19 mouse cellular contexts compared by ENCODE assay signal in the genomic region with DNA sequence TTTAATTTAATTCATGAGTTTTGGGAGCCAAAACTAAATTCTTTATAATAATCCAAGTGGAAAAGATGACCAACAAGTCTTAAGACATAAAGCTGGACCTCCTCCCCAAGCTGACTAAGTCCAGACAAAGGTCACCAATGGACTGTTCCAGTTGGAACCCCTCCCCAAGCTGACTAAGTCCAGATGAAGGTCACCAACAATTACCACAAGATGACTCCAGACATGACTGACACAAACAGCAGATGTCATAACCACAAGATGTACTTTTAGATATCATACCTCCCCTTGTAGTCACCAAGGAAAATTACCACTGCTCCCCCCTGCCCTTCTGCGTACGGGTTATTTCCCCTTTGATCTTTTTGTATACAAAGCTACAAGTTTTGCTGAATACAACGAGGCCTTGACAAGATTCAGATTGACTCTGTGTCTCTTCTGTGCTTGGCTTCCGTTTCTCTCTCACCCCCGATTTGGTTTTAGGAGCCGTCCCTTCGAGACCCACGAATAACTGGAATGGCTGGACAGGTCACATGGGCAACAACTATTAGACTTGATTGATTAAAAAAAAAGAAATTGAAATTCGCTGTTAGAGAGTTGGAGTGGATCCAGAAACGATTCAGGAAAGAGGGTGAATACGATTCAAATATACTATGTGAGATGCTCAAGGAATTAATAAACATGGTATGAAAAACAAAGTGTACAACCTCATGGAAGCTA. TPM values are rescaled to one million over a fixed set of nuclear protein-coding genes. Genes with fewer than 3 reads are reported as not detected.
DNase-seq lines count a peak whose midpoint lies in the region; TF ChIP-seq lines count a peak whose summit lies in the region.
"Not testable (repeated sequence)": the region's sequence is repeated elsewhere in the genome, so short reads cannot be mapped to it uniquely, and the experiment has no call there.
"Had no signal": no experiment of that assay in that cellular context is flagged by ENCODE, and none has a peak within 500 bp of the region (broad histone marks: within the 10 kb centered on the region; RNA-seq: fewer than 3 reads in every experiment).

No protein-coding gene starts in this region.

- not testable (repeated sequence) for H3K4me1 ChIP-seq in CH12.LX (ENCODE audit: control insufficient read depth in 1 of 2, insufficient read depth in 2 of 2)

- dilution Hi-C loops in CH12.LX (cut with MboI; ENCODE audit: extremely low pct_ligation_motif_present, extremely low pct_unique_long_range_greater_than_20kb, low sequenced_read_pairs) = not testable (repeated sequence)

- H3K36me3 ChIP-seq in C2C12 (ENCODE audit: control insufficient read depth, insufficient read depth); CH12.LX (replicated peaks in 1 of 2; ENCODE audit: control insufficient read depth in 1 of 2, insufficient read depth in 1 of 2, low read length in 1 of 2); myocyte (ENCODE audit: control insufficient read depth, insufficient read depth): not testable (repeated sequence)

- not testable (repeated sequence) for H3K79me2 ChIP-seq in C2C12 (ENCODE audit: control insufficient read depth, insufficient read depth); CH12.LX (replicated peaks; ENCODE audit: control insufficient read depth, extremely low read depth, insufficient read depth, poor library complexity, severe bottlenecking); myocyte (ENCODE audit: control insufficient read depth, insufficient read depth)

- not testable (repeated sequence) for H3K4me3 ChIP-seq in C2C12 (ENCODE audit: insufficient read depth, poor library complexity, severe bottlenecking); CH12.LX (replicated peaks in 1 of 3; ENCODE audit: low read depth in 2 of 3, low read length in 2 of 3, poor library complexity in 1 of 3); myocyte

- not testable (repeated sequence) for H3K27me3 ChIP-seq in C2C12 (ENCODE audit: control insufficient read depth, insufficient read depth, insufficient read length); CH12.LX (replicated peaks); myocyte (ENCODE audit: control insufficient read depth, insufficient read depth, insufficient read length)

- TF ChIP-seq RAD21 in CH12.LX (IDR thresholded peaks at IDR 0.05; ENCODE audit: low read depth, low read length) = not testable (repeated sequence)

- not testable (repeated sequence) for H3K9ac ChIP-seq in CH12.LX (ENCODE audit: insufficient read depth, low read depth)

- not testable (repeated sequence) for TF ChIP-seq EP300 in CH12.LX (IDR thresholded peaks at IDR 0.05; ENCODE audit: low read length)

- not testable (repeated sequence) for H3K9me3 ChIP-seq in CH12.LX (replicated peaks; ENCODE audit: low read length)

- peak overlapping the region; percentile 13; the same call in 1 of the 2 replicates for H3K4me2 ChIP-seq in CH12.LX (ENCODE audit: insufficient read depth, low read depth, poor library complexity, severe bottlenecking)
- peak overlapping the region; percentile 72 for H3K4me2 ChIP-seq in myocyte (ENCODE audit: low read depth)

- in situ Hi-C loops in CH12.LX (cut with MboI; ENCODE audit: low pct_ligation_motif_present, low pct_unique_long_range_greater_than_20kb, low sequenced_read_pairs) = not testable (repeated sequence)

- TF ChIP-seq POLR2A in CH12.LX (IDR thresholded peaks at IDR 0.05; ENCODE audit: low read depth, low read length); myocyte (IDR thresholded peaks at IDR 0.05; ENCODE audit: insufficient read length, low read depth): not testable (repeated sequence)

- DNase-seq in 3T3-L1 (ENCODE audit: low read depth, low spot score) (peak; percentile 88), adipocyte (ENCODE audit: low spot score) (peak; percentile 14)
- not testable (repeated sequence) for DNase-seq in CH12.LX (ENCODE audit: extremely low read depth)
- peak; percentile 15 for DNase-seq in adrenal gland, adult 8-10 months
- DNase-seq in adrenal gland, postnatal 14 days = peak; percentile 10

- not testable (repeated sequence) for TF ChIP-seq CTCF in C2C12 (IDR thresholded peaks at IDR 0.05; ENCODE audit: control insufficient read depth, insufficient read depth, insufficient read length); CH12.LX (conservative IDR thresholded peaks at IDR 0.05 in 1 of 2, IDR thresholded peaks at IDR 0.05 in 1 of 2; ENCODE audit: low read depth in 2 of 2, low read length in 2 of 2)

- not testable (repeated sequence) for H3K27ac ChIP-seq in CH12.LX (ENCODE audit: insufficient read depth, low read depth)

- not testable (repeated sequence) for H3ac ChIP-seq in C2C12 (ENCODE audit: control insufficient read depth, insufficient read length, low read depth); myocyte (ENCODE audit: control insufficient read depth, insufficient read length)

- H3K79me3 ChIP-seq in C2C12 (ENCODE audit: low read depth) = not testable (repeated sequence)

TF ChIP-seq in C2C12, 6 proteins besides CTCF, POLR2A, EP300 and RAD21:
- peak; percentile 82 for TF ChIP-seq USF1 (IDR thresholded peaks at IDR 0.05; ENCODE audit: low read depth)
- peak; percentile 58 for TF ChIP-seq FOSL1 (IDR thresholded peaks at IDR 0.05; ENCODE audit: insufficient read depth, low read length, poor library complexity, severe bottlenecking)
- TF ChIP-seq MAX (IDR thresholded peaks at IDR 0.05) = peak; percentile 40
- TF ChIP-seq MYOD1 (IDR thresholded peaks at IDR 0.05; ENCODE audit: control insufficient read depth, insufficient read length, low read depth) = peak; percentile 88
TF ChIP-seq in C2C12: peak in this region for 4; not testable (repeated sequence) for 2.

TF ChIP-seq in myocyte, 11 proteins besides CTCF, POLR2A, EP300 and RAD21:
- TF ChIP-seq USF1 (IDR thresholded peaks at IDR 0.05; ENCODE audit: low read depth) (peak; percentile 82), TCF12 (IDR thresholded peaks at IDR 0.05; ENCODE audit: insufficient read depth, poor library complexity, severe bottlenecking) (peak; percentile 34), CEBPB (IDR thresholded peaks at IDR 0.05; ENCODE audit: insufficient read depth, poor library complexity, severe bottlenecking) (0 out of 2 replicates have a peak, but pooled peaks have one; percentile 43), MYOD1 (IDR thresholded peaks at IDR 0.05; ENCODE audit: control insufficient read depth in 1 of 3, insufficient read length in 2 of 3, low read depth in 2 of 3) (peak; percentile 31 to 67 (median 48))

RNA-seq across cellular contexts. Expression of a gene that starts 4.8 kb away (rescaled TPM):
- polyA plus RNA-seq in C2C12 (2012; fragmentation: generic; extraction: Trizol) = not detected
- total RNA-seq in CH12.LX (2012; rRNA removed) = not detected in 2 replicates
- total RNA-seq in CH12.LX (2014; rRNA removed) = not detected in 2 replicates
- polyA plus RNA-seq in CH12.LX (2012; ENCODE audit: insufficient read length, low read depth) = not detected in 2 replicates
- total RNA-seq in adrenal gland, adult 8-10 months (2022) = not detected
- total RNA-seq in adrenal gland, postnatal 14 days (2021) = not detected in 2 replicates
- polyA plus RNA-seq in myocyte (2012; fragmentation: generic; extraction: Trizol) = not detected
- total RNA-seq: adrenal gland, postnatal 25 days; ES-E14; gastrocnemius, adult 18-20 months; MEL had no signal
- polyA plus RNA-seq: embryonic facial prominence, embryonic 10.5 days; embryonic facial prominence, embryonic 12.5 days; embryonic facial prominence, embryonic 14.5 days; forebrain, embryonic 11.5 days; forebrain, embryonic 13.5 days; forebrain, embryonic 15.5 days; Patski had no signal

RNA-seq across cellular contexts. Expression of a gene that starts 21.5 kb away (rescaled TPM):
- polyA plus RNA-seq in C2C12 (2012; fragmentation: generic; extraction: Trizol) (not detected), CH12.LX (2012; ENCODE audit: insufficient read length, low read depth) (not detected in 2 replicates), myocyte (2012; fragmentation: generic; extraction: Trizol) (not detected)
- total RNA-seq in CH12.LX (2012; rRNA removed) (not detected in 2 replicates), CH12.LX (2014; rRNA removed) (not detected in 2 replicates)
- under 1 TPM in 1 of 4 experiments, not detected in 3; 0.03 TPM for total RNA-seq in adrenal gland, adult 8-10 months (2022)
- not detected in 2 replicates for total RNA-seq in adrenal gland, postnatal 14 days (2021)
- total RNA-seq: adrenal gland, postnatal 25 days; ES-E14; gastrocnemius, adult 18-20 months; MEL had no signal
- polyA plus RNA-seq: CD4-positive, CD25-positive, alpha-beta regulatory T cell, adult 4 months; embryonic facial prominence, embryonic 10.5 days; embryonic facial prominence, embryonic 12.5 days; embryonic facial prominence, embryonic 14.5 days; forebrain, embryonic 13.5 days; Patski had no signal

RNA-seq across cellular contexts. Expression of a gene that starts 40.2 kb away (rescaled TPM):
- polyA plus RNA-seq in C2C12 (2012; fragmentation: generic; extraction: Trizol) = not detected
- under 0.01 TPM in 1 of 2 replicates, not detected in the other for total RNA-seq in CH12.LX (2012; rRNA removed)
- total RNA-seq in CH12.LX (2014; rRNA removed) = not detected in 2 replicates
- 0.26 TPM in 2 replicates for polyA plus RNA-seq in CH12.LX (2012; ENCODE audit: insufficient read length, low read depth)
- total RNA-seq in adrenal gland, adult 8-10 months (2022) = not detected
- total RNA-seq in adrenal gland, postnatal 14 days (2021) = not detected in 2 replicates
- polyA plus RNA-seq in myocyte (2012; fragmentation: generic; extraction: Trizol) = not detected
- total RNA-seq: adrenal gland, postnatal 25 days; gastrocnemius, adult 18-20 months; MEL had no signal
- polyA plus RNA-seq: embryonic facial prominence, embryonic 10.5 days; embryonic facial prominence, embryonic 12.5 days; embryonic facial prominence, embryonic 14.5 days; forebrain, embryonic 13.5 days; forebrain, embryonic 15.5 days; Patski had no signal
